Mouse (Mus musculus) bone marrow, adult 2 months (tissue): ENCODE measurements around the gene Ppm1n.

Experiments
- CTCF ChIP-seq: fragments of 200-500 bp; IDR thresholded peaks from 2 replicates; pipeline ENCODE4 v1.5.1; 2011; ENCODE audit warnings: low read length, control low read depth; ENCODE audit not compliant: control insufficient read depth, insufficient read depth
- POLR2A ChIP-seq: fragments of 200-500 bp; IDR thresholded peaks from 2 replicates; pipeline ENCODE4 v1.6.1; 2011; ENCODE audit warnings: low read depth, mild to moderate bottlenecking, control low read depth, low read length, borderline replicate concordance; ENCODE audit not compliant: control insufficient read depth

- no peak for TF ChIP-seq CTCF
- no peak for TF ChIP-seq POLR2A
Measured at GRCm38 (mm10) chr7:19258336-19258735, 21.5 kb downstream of the Ppm1n start.
